Mouse (Mus musculus): ENCODE results near the gene Col24a1.

- TF ChIP-seq CTCF (IDR thresholded peaks at IDR 0.05) (no peak), EP300 (IDR thresholded peaks at IDR 0.05) (no peak)
Measured at GRCm38 (mm10) chr3:145292337-145293134, at the start of gene Col24a1.

Measured in lung, postnatal 0 days (tissue).